Mouse (Mus musculus) neural tube, embryonic 14.5 days (tissue): ENCODE results near the gene Sdk1. TPM values are rescaled to one million over a fixed set of nuclear protein-coding genes. Genes with fewer than 3 reads are reported as not detected.

ENCODE experiments used
- ATAC-seq: fragments of 200-750 bp; cut with Nextera tagmentation; 2 replicates; pipeline ENCODE4 v1.8.0; 2017; ENCODE audit warnings: low read depth, mild to moderate bottlenecking, moderate TSS enrichment, moderate library complexity
- H3K27ac ChIP-seq: fragments of 300-500 bp; sonication (generic); 2 replicates; pipeline ENCODE4 v1.5.1; 2014; ENCODE audit warnings: low read depth, mild to moderate bottlenecking, control low read depth, low read length, moderate library complexity, mixed read lengths
- H3K27me3 ChIP-seq: fragments of 300-500 bp; sonication (generic); 2 replicates; pipeline ENCODE4 v1.6.1; 2014; ENCODE audit warnings: low read length; ENCODE audit not compliant: control insufficient read depth, insufficient read depth
- H3K36me3 ChIP-seq: fragments of 300-500 bp; sonication (generic); 2 replicates; pipeline ENCODE4 v1.6.1; 2014; ENCODE audit warnings: low read length, mixed read lengths; ENCODE audit not compliant: control insufficient read depth, insufficient read depth
- H3K4me1 ChIP-seq: fragments of 300-500 bp; sonication (generic); 2 replicates; pipeline ENCODE4 v1.6.1; 2014; ENCODE audit warnings: low read length; ENCODE audit not compliant: control insufficient read depth, insufficient read depth
- H3K4me2 ChIP-seq: fragments of 300-500 bp; sonication (generic); 2 replicates; pipeline ENCODE4 v1.6.1; 2014; ENCODE audit warnings: mild to moderate bottlenecking, low read depth, low read length, control low read depth
- H3K4me3 ChIP-seq: fragments of 300-500 bp; sonication (generic); 2 replicates; pipeline ENCODE4 v1.5.1; 2014; ENCODE audit warnings: low read depth, low read length, control low read depth, mixed read lengths
- H3K9ac ChIP-seq: fragments of 300-500 bp; sonication (generic); replicated peaks from 2 replicates; pipeline ENCODE4 v1.6.1; 2014; ENCODE audit warnings: low read depth, mild to moderate bottlenecking, control low read depth, low read length, mixed read lengths
- H3K9me3 ChIP-seq: fragments of 300-500 bp; sonication (generic); 2 replicates; pipeline ENCODE4 v1.6.1; 2016; ENCODE audit warnings: low read length; ENCODE audit not compliant: control insufficient read depth
- WGBS: fragments of 180-500 bp; shearing (Covaris S2); extraction: QIAGEN DNeasy Blood & Tissue Kit; methylation state at CpG from one replicate; pipeline ENCODE4 v1.1.7; 2014; 5-methylcytosine and 5-hydroxymethylcytosine counted together
- polyA plus RNA-seq: library from polyadenylated mRNA; unstranded; fragments of >200 nt; fragmentation: Nextera tagmentation; extraction: Ambion mirVana; gene quantifications from 2 replicates; pipeline ENCODE4 v1.2.1, GENCODE M21; 2014

Gene Sdk1
- polyA plus RNA-seq, 1 experiment from 2014 or later, result 3.1 TPM

- no peaks in the 10 kb centered on the region for H3K36me3 ChIP-seq
- no peaks in the 10 kb centered on the region for H3K9me3 ChIP-seq
- H3K27me3 ChIP-seq, result no peaks in the 10 kb centered on the region
- 68% methylated on average over 1 of the region's 1 CpGs for WGBS
- H3K9ac ChIP-seq, result no peak overlapping the region
- no peak overlapping the region for H3K4me3 ChIP-seq
- no peaks in the 10 kb centered on the region for H3K4me1 ChIP-seq
- H3K27ac ChIP-seq, result no peak overlapping the region
- ATAC-seq, result no peak
- no peak overlapping the region for H3K4me2 ChIP-seq
Observed at GRCm38 (mm10) chr5:141447247-141447646, 206.0 kb downstream of the Sdk1 start.

GRCm38 (mm10) chr5:141463417-141463816, 222.1 kb downstream of the Sdk1 start:
- 85% methylated on average over 2 of the region's 2 CpGs for WGBS
- H3K27me3 ChIP-seq, result no peaks in the 10 kb centered on the region

GRCm38 (mm10) chr5:141468821-141469220, 227.5 kb downstream of the Sdk1 start:
- H3K27ac ChIP-seq, result no peak overlapping the region
- H3K9me3 ChIP-seq, result no peaks in the 10 kb centered on the region
- no peak overlapping the region for H3K4me2 ChIP-seq
- ATAC-seq, result no peak
- no peaks in the 10 kb centered on the region for H3K27me3 ChIP-seq
- H3K9ac ChIP-seq, result no peak overlapping the region
- no peaks in the 10 kb centered on the region for H3K36me3 ChIP-seq
- H3K4me1 ChIP-seq, result no peaks in the 10 kb centered on the region
- 32% methylated on average over 5 of the region's 5 CpGs for WGBS
- no peak overlapping the region for H3K4me3 ChIP-seq

More at GRCm38 (mm10) chr5:141463417-141463816, 222.1 kb downstream of the Sdk1 start:
- no peak overlapping the region for H3K9ac ChIP-seq
- no peak overlapping the region for H3K4me3 ChIP-seq
- no peaks in the 10 kb centered on the region for H3K36me3 ChIP-seq
- H3K4me2 ChIP-seq, result no peak overlapping the region
- H3K9me3 ChIP-seq, result no peaks in the 10 kb centered on the region
- no peaks in the 10 kb centered on the region for H3K4me1 ChIP-seq
- no peak overlapping the region for H3K27ac ChIP-seq
- ATAC-seq, result no peak

GRCm38 (mm10) chr5:141505281-141505680, 264.0 kb downstream of the Sdk1 start:
- H3K27me3 ChIP-seq, result no peaks in the 10 kb centered on the region
- H3K4me3 ChIP-seq, result no peak overlapping the region
- H3K4me1 ChIP-seq, result 0 out of 2 replicates have a peak, but pooled peaks cover 3% of the 10 kb centered on the region
- no peak overlapping the region for H3K4me2 ChIP-seq
- H3K27ac ChIP-seq, result no peak overlapping the region
- no peak for ATAC-seq
- no peaks in the 10 kb centered on the region for H3K36me3 ChIP-seq
- no peaks in the 10 kb centered on the region for H3K9me3 ChIP-seq
- no peak overlapping the region for H3K9ac ChIP-seq
- WGBS, result 38% methylated on average over 6 of the region's 6 CpGs

GRCm38 (mm10) chr5:141506344-141506743, 265.1 kb downstream of the Sdk1 start:
- Histone ChIP-seq H3K9ac (no peak overlapping the region), H3K27ac (no peak overlapping the region), H3K36me3 (no peaks in the 10 kb centered on the region), H3K27me3 (no peaks in the 10 kb centered on the region), H3K4me3 (no peak overlapping the region), H3K4me1 (0 out of 2 replicates have a peak, but pooled peaks cover 3% of the 10 kb centered on the region), H3K4me2 (no peak overlapping the region), H3K9me3 (no peaks in the 10 kb centered on the region)
- no peak for ATAC-seq
- 91% methylated on average over 3 of the region's 3 CpGs for WGBS

GRCm38 (mm10) chr5:141524801-141525715, 283.8 kb downstream of the Sdk1 start:
- ATAC-seq, result no peak
- no peak overlapping the region for H3K27ac ChIP-seq
- H3K4me2 ChIP-seq, result no peak overlapping the region
- 32% methylated on average over 13 of the region's 13 CpGs for WGBS
- no peaks in the 10 kb centered on the region for H3K36me3 ChIP-seq
- H3K9me3 ChIP-seq, result no peaks in the 10 kb centered on the region
- H3K27me3 ChIP-seq, result no peaks in the 10 kb centered on the region
- no peak overlapping the region for H3K4me3 ChIP-seq
- peaks cover 4% of the 10 kb centered on the region; the same call in 1 of the 2 replicates for H3K4me1 ChIP-seq
- no peak overlapping the region for H3K9ac ChIP-seq

GRCm38 (mm10) chr5:141540193-141540592, 298.9 kb downstream of the Sdk1 start:
- 66% methylated on average over 5 of the region's 5 CpGs for WGBS
- no peaks in the 10 kb centered on the region for H3K9me3 ChIP-seq
- H3K4me3 ChIP-seq, result no peak overlapping the region
- no peaks in the 10 kb centered on the region for H3K4me1 ChIP-seq
- H3K4me2 ChIP-seq, result no peak overlapping the region
- no peak for ATAC-seq
- H3K27me3 ChIP-seq, result no peaks in the 10 kb centered on the region
- H3K36me3 ChIP-seq, result no peaks in the 10 kb centered on the region
- H3K9ac ChIP-seq, result no peak overlapping the region
- no peak overlapping the region for H3K27ac ChIP-seq

GRCm38 (mm10) chr5:141542890-141543666, 301.8 kb downstream of the Sdk1 start:
- Histone ChIP-seq H3K9me3 (no peaks in the 10 kb centered on the region), H3K36me3 (no peaks in the 10 kb centered on the region), H3K4me1 (no peaks in the 10 kb centered on the region), H3K4me3 (no peak overlapping the region), H3K4me2 (no peak overlapping the region), H3K27me3 (no peaks in the 10 kb centered on the region), H3K27ac (no peak overlapping the region), H3K9ac (no peak overlapping the region)
- WGBS, result 15% methylated on average over 8 of the region's 8 CpGs
- ATAC-seq, result no peak

GRCm38 (mm10) chr5:141553444-141553843, 312.2 kb downstream of the Sdk1 start:
- no peak for ATAC-seq
- Histone ChIP-seq H3K4me3 (no peak overlapping the region), H3K4me2 (no peak overlapping the region), H3K27me3 (no peaks in the 10 kb centered on the region), H3K9me3 (no peaks in the 10 kb centered on the region), H3K27ac (no peak overlapping the region), H3K36me3 (no peaks in the 10 kb centered on the region), H3K9ac (no peak overlapping the region), H3K4me1 (no peaks in the 10 kb centered on the region)
- 40% methylated on average over 9 of the region's 9 CpGs for WGBS
